Mouse (Mus musculus): ENCODE measurements at regions not wholly inside any gene's neighbourhood (a gene's known extent, or its start where the extent isn't known, plus 50 kb on each side); places are given as distances from the start of the nearest gene placed in this dataset.

DNA sequence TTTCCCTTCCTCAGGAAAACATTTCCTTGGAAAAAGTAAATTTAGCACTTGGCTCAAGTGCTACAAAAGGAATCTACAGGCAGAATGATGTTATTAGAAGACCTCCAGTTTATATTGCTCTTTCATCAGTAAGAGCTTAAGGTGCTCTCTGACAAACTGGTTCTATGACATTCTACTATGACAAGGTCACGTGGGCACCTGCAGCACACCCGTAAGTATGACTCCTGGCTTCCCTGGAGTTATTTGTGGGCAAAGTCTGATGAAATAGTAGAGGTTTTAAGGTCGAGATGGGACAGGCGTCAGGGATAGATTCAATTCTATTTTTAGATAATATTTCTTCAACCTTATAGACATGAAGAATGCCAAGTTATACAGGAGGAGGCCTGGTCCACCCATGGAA lies 84.9 kb upstream of the Ccn6 start:
- no peak for DNase-seq

DNA sequence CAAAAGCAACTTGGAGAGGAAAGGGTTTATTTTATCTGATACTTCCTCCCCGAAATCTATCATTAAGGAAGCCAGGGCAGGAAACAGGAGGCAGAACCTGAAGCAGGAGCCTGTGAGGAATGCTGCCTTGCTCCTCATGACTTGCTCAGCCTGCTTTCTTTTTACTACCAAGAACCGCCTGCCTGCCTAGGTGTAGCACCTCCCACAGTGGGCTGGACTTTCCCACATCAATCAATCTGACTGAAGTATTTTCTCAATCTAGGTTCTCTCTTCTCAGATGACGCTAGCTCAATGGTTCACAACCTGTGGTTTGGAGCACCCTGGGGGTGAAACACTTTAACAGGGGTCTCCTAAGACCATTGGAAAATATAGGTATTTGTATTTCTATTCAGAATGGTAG lies 83.4 kb upstream of the Ccn6 start:
- DNase-seq, result no peak

DNA sequence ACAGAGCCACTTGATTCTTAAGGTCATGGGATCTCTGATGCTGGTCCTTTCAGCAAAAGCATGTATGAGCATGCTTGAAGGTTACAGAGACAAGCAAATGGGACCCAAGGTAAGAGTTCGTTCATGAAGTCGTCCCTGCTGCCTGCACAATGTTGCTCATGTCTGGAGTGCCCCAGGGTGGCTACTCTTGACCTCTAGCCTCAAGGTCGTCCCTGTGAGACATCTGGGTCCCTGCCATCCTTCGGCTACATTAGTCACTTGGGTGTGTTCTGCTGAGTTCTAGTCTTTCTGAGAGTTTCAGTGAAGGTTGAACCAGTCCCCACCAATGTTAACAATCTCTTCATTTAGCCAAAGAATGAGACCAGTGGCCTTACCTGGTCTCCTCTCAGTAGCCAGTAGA lies 81.5 kb upstream of the Ccn6 start:
- no peak for DNase-seq

DNA sequence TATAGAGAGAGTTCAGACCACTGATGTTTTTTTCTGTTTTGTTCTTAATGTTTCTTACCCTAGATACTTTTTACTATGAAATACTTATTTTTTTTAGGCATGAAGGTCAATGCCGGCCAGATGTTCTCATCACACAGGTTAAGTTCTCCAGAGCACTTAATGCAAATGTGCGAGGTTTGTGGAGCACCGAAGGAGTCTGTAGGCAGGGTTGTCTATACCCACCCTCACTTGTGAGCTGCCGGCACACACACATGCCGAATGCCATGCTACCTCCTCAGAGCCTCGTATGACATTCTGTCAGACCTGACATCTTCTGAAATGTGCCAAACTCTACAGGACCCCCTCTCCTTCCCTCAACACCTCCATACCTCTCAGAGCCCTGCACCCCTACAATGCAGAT lies 80.5 kb upstream of the Ccn6 start:
- no peak for DNase-seq

DNA sequence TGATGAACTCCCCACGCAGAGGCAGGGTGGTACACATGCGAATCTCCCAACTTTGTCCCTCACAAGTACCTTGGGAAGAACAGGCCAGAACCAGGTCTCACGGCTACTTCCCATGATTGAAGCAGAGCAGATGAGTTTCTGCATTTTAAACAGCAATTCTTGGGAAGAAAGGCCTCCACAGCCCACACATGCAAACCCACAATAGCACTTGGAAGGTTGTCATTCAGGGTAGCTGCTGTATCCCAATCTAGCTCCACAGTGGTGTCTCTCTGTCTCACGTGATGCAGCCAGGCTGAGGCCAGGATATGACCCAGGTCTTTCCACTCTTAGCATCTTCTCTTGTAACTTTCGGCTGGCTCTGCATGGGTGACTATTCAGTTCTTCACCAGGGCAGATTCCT lies 78.8 kb upstream of the Ccn6 start:
- DNase-seq, result no peak

DNA sequence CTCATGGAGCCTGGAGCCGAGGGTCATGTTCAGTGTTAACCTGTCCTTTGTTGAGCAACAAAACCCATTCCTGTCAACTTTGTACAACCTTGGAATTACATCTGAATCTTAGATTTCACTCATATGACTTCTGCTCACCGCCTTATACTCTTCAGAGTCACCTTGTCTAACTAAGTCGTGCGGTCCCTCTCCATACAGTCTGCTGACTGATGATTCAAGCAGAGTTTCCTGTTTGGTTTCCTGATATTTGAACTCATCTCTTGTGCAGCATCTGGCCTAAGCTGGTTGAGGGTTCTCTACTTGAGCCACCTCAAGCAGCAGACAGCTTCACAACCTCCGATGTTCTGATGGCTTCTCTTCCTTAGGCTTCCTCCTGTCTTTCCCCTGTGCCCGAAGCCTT lies 78.3 kb upstream of the Ccn6 start:
- no peak for DNase-seq

DNA sequence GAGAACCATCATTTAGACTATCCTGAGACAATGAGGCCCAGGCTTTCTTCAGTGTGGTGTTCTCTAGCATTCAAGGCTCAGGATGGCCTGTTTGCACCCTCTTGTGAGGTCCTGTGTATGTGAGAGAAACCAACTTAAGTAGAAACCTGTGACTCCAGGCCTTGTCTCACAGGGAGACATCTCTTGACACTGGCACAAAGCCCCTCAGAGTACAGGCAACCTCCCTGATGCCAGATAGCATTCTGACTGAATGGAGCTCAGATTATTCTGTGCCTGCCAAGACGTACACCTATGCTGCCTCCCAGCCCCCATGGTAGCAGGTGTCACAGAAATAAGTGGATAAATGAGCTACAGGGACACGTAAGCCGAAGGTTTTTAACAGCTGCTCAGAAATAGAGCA lies 77.9 kb upstream of the Ccn6 start:
- no peak for DNase-seq

DNA sequence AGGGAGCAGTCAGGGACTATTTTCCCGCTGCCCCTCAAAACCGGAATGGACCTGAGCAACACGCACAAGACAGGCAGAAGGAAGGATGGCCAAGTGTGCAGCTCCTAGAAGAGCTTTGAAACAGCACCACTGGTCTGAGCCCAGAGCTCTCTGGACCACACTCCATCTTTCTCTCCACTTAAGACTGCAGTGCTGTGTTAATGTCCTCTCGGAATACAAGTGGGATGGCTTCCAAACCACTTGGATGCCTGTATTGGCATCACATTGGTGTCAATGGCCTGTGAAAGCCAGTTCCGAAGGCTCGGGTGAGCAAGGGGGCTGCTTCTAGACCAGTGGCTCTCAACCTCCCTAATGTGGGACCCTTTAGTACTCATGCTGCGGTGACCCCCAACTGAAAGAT lies 77.4 kb upstream of the Ccn6 start:
- no peak for DNase-seq

DNA sequence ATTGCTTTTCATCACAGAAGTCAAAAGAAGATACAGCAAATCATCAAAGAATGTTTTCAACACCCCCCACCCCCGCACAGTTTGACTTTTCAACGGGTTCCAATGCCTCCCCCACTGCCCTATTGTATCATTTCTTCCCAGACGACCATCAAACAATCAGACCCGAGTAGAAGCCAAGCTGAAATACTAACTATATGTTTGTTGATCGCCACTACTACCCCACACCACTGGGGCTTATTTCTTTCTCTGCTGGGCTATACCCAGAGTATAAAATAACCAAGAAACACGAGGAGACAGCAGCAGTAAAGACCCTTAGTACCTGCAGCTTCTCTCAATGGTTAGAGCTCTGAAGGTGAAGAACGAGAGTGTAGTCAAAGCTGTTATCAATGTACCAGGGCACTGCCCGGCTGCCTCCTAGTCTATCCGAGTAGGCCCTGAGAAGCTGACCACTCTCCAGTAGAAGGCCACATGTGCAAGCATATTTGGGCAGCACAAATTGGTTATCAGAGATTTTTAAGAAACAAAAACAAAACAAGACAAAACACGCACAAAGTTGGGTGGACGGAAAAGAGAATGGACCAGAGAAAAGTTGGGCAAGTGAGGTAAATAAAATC lies 76.7 kb upstream of the Ccn6 start:
- DNase-seq, result no peak

DNA sequence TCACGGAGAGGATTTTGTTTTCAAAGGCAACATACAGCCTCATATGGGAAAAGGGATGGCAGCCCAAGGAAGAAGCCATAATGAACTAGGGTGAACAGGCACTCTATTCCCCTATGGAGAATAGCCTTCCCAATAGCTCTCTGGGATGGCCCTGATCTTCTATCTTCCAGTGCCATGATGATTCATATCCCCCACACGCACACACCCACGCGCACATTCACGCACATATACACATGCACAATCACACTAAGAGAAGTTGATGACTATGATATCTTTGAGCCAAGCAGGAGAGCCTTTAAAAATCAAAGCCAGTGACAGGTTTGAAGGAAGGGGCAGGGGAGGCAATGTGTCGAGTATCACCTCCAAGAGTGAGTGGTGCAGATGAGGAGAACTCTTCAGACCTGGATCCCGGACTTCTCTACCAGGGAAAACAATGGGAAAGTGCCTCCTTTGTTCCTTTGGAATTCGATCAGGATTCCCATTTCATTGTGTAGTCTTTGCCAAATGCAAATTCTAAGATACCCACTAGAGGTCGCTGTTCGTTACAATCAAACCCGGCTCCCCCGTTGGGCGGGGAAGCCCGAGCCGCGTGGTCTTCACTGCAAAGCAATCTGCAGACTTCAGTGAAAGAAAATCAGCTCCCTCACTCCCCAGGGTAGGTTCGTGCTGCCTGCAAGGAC lies 76.0 kb upstream of the Ccn6 start:
- peak; percentile 66 to 81 for DNase-seq

DNA sequence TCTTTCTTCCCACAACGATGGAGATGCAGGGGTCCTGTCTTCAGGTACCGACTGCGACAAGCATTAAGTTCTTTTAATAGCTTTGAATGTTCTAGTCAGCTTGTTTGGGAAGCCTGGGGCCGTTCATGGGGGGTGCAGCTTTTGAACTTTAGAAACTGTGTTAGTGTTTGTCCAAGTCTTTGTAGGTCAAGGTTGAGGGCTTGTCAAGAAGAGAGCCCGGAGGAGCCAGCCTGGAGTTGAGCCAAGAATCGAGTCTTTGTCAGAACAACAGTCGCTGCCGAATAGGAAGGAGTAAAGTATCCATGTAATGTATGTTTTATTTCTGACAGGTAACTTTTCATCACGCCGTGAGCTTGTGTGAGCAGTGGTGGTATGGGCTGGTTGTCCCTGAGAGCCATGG lies 75.0 kb upstream of the Ccn6 start:
- peak; percentile 17 to 20 for DNase-seq

DNA sequence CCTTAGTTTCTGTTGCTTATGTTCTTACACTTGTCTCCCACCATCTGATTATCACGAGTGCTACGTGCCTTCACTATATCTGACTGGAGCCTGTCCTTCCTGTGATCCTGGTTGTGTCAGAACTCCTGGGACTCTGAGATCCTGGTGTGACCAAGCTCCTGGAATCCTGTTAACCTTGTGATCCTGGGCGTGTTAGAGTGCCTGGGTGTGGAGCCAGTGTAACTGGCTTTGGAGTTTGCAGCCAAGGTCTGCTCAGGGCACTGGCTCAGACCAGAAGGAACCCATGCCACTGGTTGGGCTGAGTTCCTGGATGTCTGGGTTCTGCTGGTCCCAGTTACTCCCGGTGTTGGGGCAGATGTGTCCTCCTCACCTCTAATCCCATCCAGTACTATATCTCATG lies 74.0 kb upstream of the Ccn6 start:
- DNase-seq, result no peak

DNA sequence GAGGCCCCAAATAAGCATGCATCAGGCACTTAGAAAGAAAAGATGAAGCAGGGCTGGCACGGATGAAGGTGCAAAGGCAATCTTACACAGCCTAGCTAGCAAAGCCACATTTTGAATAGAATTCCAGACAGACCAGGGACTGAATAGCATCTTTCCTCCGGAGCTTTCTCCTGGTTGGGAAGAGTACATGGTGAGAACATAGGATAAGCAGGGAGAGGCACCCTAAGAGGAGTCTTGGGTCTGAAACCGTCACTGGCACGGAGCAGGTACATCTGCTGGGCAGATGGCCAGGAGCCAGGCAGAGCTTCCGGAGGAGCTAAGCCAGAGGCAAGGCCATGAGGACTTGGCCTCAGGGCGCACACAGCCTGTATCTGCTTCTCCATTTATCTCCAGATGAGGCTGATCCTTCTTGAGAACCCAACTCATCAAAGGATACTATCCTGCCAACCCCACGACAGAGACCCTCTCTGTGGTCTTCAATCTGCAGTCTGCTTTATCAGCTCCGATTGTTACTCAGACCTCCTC lies 70.4 kb upstream of the Ccn6 start:
- DNase-seq, result no peak

DNA sequence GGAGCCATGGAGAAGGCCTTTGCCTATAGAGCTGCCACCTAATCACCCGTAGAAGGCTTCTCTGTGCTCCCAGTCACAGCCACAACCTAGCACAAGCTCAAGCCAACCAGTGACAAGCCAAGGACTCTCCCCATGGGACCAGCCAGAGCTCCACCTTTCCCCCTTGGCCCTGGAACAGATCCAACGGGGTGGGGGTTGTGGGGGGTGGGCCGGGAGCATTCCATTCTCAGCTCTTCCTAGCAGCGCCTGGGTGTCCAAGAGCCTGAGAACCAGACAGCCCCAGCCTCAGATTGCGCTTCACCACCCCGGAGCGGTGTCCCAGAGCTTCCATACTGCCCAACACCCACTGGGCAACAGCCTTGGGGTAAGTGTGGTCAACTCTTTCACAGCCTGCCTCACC lies 69.6 kb upstream of the Ccn6 start:
- DNase-seq, result no peak

DNA sequence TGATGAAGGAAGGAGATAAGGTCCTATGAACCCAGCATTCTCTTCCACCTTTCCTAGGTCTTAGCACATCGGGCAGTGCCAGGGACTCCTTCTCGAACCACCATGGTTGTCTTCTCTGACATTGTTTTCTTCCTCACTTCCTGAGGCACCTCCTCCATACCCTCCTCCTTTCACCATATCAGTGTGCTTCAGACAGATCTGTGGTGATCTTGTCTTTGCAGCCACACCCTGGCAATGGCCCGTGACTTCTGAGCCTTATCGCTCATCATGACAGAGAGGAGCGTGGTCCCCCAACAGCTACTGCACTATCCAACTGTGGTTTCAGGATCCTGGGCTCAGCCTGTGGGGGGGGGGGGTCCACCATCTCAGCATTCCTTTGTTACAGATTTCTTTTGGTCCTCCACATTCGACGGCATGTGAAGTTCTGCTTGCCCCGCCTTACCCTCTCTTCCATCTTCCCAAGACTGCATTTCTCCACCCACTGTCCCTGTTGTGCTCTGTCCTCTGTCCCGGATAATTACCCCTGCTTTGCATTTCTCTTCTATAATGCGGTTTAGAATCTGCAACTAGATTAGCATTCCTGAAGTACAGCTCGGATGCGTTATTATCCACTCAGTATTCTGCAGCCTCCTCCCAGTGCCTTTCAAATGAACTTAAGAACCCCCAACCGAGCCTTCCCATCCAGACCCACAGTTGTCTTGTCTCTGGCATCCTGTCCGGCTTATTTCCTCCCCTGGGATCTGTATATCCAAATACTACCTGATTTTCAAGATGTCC lies 67.2 kb upstream of the Ccn6 start:
- no peak for DNase-seq

DNA sequence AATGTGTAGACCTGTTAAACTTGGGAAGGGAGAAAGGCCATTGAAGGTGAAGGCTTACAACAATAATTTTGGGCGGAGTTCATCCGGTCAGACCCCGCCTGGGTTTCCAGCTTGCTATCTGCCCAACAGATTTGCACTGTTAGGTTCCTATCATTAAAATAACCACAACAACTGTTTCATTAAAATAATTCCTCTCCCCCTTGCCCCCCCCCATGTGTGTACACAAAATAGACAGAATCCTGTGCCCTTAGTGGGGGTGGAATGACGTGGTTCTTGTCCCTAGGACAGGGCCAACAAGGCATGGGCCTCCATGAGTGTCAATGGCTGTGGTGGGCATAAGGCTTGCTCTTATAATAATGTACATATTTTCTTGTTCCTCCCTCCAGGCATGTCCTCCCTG lies 65.6 kb upstream of the Ccn6 start:
- DNase-seq, result no peak

DNA sequence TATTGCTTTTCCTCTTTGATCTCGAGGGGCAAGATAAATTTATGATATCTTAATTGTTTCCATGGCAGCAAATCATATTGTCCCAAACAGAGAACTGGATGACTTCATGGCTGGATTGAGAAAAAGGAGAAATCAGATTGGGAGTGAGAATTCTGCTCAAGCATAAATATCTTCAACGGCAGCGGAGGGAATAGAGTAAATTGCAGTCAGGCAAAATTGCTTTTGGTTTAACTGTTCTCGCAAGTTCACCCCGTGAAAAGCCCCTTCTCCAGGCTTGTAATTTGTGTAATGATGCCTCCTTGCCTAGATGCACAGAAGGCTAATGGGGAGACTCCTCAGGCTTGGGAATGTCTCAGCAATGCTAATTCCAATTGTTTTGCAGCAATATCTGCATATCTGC lies 64.4 kb upstream of the Ccn6 start:
- no peak for DNase-seq

DNA sequence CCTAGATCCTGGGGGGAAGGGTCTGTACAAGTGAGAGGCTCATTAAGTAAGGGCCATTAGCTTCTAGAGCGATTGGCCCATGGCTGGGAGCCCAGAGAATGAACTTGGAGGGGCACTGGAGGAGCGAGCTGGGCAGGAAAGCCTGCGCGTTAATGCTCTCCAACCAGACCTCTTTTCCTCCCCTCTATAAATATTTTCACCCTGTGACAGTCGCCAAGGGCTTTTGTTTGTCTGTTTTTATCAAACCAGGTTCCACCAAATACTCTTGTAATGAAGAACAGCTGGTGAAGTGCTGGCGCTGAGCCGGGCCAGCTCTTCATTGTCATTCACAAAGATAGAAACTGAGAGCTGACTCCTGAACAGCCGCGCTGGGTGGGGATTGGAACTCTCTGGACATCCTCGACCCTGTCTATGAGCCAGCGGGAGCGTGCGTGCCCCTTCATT lies 63.9 kb upstream of the Ccn6 start:
- no peak for DNase-seq

DNA sequence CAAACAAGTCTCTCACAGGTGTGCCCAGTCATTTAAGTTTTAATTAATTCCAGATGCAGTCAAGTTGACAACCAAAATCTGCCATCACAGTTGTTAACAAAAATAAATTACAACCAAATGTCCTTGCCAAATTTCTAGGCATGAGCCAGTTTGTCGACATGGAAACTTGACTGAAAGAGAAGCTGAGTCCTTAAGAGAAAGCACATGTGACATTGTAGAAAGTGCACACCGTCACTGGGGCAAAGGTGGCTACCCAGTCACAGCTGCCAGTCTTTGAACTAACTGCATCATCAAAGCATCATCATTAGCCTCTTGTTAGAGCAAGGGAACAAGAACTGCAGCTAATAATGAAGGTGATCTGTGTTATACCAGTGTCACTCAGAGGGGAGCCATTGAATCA lies 62.9 kb upstream of the Ccn6 start:
- DNase-seq, result no peak

DNA sequence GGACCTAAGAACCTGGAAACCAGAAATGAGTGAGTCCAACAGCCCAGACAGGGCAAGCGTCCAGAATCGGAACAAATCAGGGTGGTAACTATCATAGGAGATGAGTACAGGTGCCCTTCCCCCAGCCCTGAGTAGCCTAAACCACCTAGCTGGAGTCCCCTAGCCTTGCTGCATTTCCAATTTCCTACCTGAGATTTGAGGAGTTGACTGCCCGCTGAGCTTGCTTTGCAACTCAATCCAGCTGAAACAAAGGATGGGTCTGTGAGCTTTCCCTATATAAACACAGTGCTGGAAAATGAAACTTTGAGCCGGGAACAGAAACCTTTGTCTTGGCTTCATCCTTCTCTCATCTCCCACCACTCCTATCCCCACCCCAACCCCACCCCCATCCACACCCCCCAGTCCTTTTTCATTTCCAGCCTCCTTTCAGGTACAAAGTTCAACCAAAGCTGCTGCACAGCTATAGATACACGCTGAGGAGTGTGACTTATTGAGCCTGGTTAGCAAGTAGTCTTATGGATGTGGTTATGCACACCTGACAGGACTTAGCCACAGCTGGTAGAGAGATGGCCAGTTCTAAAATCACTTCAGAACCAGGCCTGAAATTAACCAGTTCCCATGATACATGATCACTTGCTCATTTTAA lies 61.0 kb upstream of the Ccn6 start:
- DNase-seq, result no peak

DNA sequence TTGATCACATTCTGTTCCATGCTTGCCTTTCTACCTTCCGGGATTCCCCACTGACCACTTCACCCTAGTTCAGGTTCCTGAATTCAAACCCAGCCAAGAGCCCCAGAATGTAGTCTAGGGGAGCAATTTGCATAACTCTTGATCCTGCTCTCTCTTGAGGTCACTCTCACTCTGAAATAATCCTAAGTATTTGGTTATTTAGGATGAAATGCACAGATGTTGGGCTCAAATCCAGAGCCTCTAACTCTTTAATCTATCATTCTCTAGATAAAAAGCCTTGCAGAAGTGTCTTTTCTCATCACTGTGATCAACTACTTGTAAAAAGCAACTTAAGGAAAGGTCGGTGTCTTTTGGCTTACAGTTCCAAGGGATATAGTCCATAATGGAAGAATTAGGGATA lies 57.4 kb upstream of the Ccn6 start:
- no peak for DNase-seq

DNA sequence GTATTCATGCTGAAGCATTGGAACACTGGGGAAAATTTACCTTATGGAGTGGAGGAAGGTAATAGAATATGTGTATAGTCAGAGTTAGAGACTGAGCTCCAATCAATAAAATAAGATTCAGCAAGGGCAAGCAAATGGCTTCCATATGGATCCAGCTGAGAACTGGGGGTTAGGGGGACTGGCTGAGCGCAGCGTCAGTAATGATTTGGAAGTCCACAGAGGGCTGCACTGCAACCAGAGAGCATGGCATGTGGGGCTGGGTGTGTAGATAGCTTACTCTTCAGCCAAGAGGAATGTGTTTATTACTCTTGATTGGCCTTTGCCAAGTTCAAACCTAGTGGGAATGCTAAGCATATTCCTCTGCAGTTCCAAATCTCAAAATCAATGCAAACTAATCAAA lies 55.8 kb upstream of the Ccn6 start:
- DNase-seq, result no peak

DNA sequence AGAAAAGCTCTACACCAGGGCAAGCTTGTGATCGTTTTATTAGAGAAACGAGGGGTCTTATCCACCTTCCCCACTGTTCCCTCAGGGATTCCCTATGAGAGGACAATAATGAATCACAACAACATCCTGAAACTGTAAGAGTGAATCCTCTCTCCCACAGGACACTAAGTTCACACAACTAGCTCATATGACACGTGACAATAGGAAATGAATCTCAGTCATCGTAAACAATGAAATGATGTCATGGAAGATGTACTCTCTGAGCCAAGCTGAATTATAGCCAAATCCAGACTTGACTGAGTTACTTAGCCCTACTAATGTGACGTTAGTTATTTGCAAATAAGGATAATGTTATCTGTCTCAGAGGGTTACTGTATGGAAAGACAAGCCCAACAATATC lies 54.6 kb upstream of the Ccn6 start:
- DNase-seq, result no peak
